Mouse (Mus musculus): ENCODE data around the gene Kctd20.

DNA sequence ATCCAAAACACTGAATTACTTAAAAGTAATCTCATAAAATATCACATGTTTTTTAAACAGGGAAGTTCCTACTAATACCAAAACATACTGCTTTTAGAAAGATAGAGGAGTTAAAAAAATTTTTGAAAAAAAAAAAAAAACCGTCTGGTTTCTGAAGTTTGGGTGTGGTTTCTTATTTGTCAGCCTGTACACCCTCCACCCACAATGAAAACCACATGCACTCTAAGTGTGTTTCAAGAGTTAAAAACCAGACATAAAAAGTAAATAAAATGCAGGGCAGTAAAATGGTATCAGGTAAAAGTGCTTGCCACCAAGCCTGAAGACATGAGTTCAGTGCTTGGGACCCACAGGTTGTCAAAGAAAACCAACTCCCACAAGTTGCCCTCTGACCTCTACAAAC lies 52.0 kb downstream of the Kctd20 start:
- TF ChIP-seq POLR2AphosphoS2 (IDR thresholded peaks at IDR 0.05; ENCODE audit: insufficient read length, low read depth) (no peak), MAX (IDR thresholded peaks at IDR 0.05; ENCODE audit: low read depth) (no peak), POLR2A (IDR thresholded peaks at IDR 0.05; ENCODE audit: insufficient read length, low read depth) (no peak), USF1 (IDR thresholded peaks at IDR 0.05; ENCODE audit: low read depth) (no peak), SRF (IDR thresholded peaks at IDR 0.05; ENCODE audit: control insufficient read depth, insufficient read length, low read depth) (no peak), MYOG (IDR thresholded peaks at IDR 0.05; ENCODE audit: control insufficient read depth in 1 of 3, insufficient read depth in 1 of 3, insufficient read length in 2 of 3, low read depth in 2 of 3) (no peak), MYOD1 (IDR thresholded peaks at IDR 0.05; ENCODE audit: control insufficient read depth in 1 of 3, insufficient read length in 2 of 3, low read depth in 2 of 3) (no peak), TCF12 (IDR thresholded peaks at IDR 0.05; ENCODE audit: insufficient read depth, poor library complexity, severe bottlenecking) (no peak), REST (IDR thresholded peaks at IDR 0.05; ENCODE audit: insufficient read depth, insufficient read length) (no peak), E2F4 (IDR thresholded peaks at IDR 0.05; ENCODE audit: insufficient read depth) (no peak), TCF3 (IDR thresholded peaks at IDR 0.05; ENCODE audit: insufficient read length, low read depth) (no peak)
